ENCODE assay signal across 8 mouse cellular contexts in genomic region chr12:99393867-99394630, GRCm38 (mm10).
DNase-seq lines count a peak whose midpoint lies in the region; ATAC-seq lines count a peak whose summit lies in the region.

No protein-coding gene starts in this region.

- no peaks in the 10 kb centered on the region for H3K36me3 ChIP-seq in lung, embryonic 15.5 days
- H3K36me3 ChIP-seq in forebrain, embryonic 10.5 days (replicated peaks), result peaks cover 10% of the 10 kb centered on the region; the same call in 1 of the 2 replicates
- no peaks in the 10 kb centered on the region for H3K36me3 ChIP-seq in limb, embryonic 13.5 days
- no peaks in the 10 kb centered on the region for H3K36me3 ChIP-seq in stomach, embryonic 14.5 days (ENCODE audit: control insufficient read depth, insufficient read depth, low read length)

- H3K9me3 ChIP-seq in lung, embryonic 15.5 days, result no peaks in the 10 kb centered on the region
- peaks cover 4% of the 10 kb centered on the region; the same call in 1 of the 2 replicates for H3K9me3 ChIP-seq in forebrain, embryonic 10.5 days
- H3K9me3 ChIP-seq in limb, embryonic 13.5 days, result peaks cover 10% of the 10 kb centered on the region; the same call in 1 of the 2 replicates
- H3K9me3 ChIP-seq in stomach, embryonic 14.5 days (ENCODE audit: control insufficient read depth, low read depth, low read length), result no peaks in the 10 kb centered on the region

- ATAC-seq in lung, embryonic 15.5 days (ENCODE audit: borderline replicate concordance, extremely low read depth, low FRiP score, low TSS enrichment), result no peak
- no peak for ATAC-seq in limb, embryonic 13.5 days (ENCODE audit: low FRiP score, low read depth)
- no peak for ATAC-seq in stomach, embryonic 14.5 days (ENCODE audit: insufficient number of reproducible peaks, insufficient read depth, low FRiP score, low read depth)

- 0 out of 2 replicates have a peak overlapping the region, but pooled peaks have one; percentile 91 for H3K27ac ChIP-seq in lung, embryonic 15.5 days
- H3K27ac ChIP-seq in forebrain, embryonic 10.5 days, result peak overlapping the region; percentile 96
- peak overlapping the region; percentile 95; the same call in 1 of the 2 replicates for H3K27ac ChIP-seq in limb, embryonic 13.5 days
- H3K27ac ChIP-seq in stomach, embryonic 14.5 days (ENCODE audit: low read length), result peak overlapping the region; percentile 91; the same call in 1 of the 2 replicates

- peak overlapping the region; percentile 79 for H3K4me2 ChIP-seq in lung, embryonic 15.5 days
- H3K4me2 ChIP-seq in limb, embryonic 13.5 days (replicated peaks), result peak overlapping the region; percentile 82
- peak overlapping the region; percentile 82 for H3K4me2 ChIP-seq in stomach, embryonic 14.5 days (replicated peaks; ENCODE audit: low read depth, low read length)

- DNase-seq in lung, postnatal 36 days, result no peak
- no peak for DNase-seq in forebrain, embryonic 10.5 days (ENCODE audit: extremely low spot score, low spot score)
- DNase-seq in urinary bladder, postnatal 14 days (ENCODE audit: low spot score), result no peak
- no peak for DNase-seq in cerebellum, postnatal 10 days
- DNase-seq in right cerebral cortex, postnatal 36 days (ENCODE audit: low spot score in 2 of 2), result no peak

- no peaks in the 10 kb centered on the region for H3K27me3 ChIP-seq in lung, embryonic 15.5 days
- peaks cover 12% of the 10 kb centered on the region; the same call in 1 of the 2 replicates for H3K27me3 ChIP-seq in forebrain, embryonic 10.5 days (ENCODE audit: poor library complexity, severe bottlenecking)
- no peaks in the 10 kb centered on the region for H3K27me3 ChIP-seq in limb, embryonic 13.5 days
- no peaks in the 10 kb centered on the region for H3K27me3 ChIP-seq in stomach, embryonic 14.5 days (ENCODE audit: control insufficient read depth, insufficient read depth, low read length)

- WGBS in lung, embryonic 15.5 days, result 45% methylated on average over 11 of the region's 11 CpGs
- WGBS in forebrain, embryonic 10.5 days, result 27% methylated on average over 11 of the region's 11 CpGs
- WGBS in limb, embryonic 13.5 days, result 44% methylated on average over 11 of the region's 11 CpGs
- WGBS in stomach, embryonic 14.5 days, result 47% methylated on average over 11 of the region's 11 CpGs

- H3K4me1 ChIP-seq in lung, embryonic 15.5 days, result peaks cover 21% of the 10 kb centered on the region
- peaks cover 39% of the 10 kb centered on the region for H3K4me1 ChIP-seq in forebrain, embryonic 10.5 days
- H3K4me1 ChIP-seq in limb, embryonic 13.5 days, result peaks cover 24% of the 10 kb centered on the region
- peaks cover 11% of the 10 kb centered on the region; the same call in 1 of the 2 replicates for H3K4me1 ChIP-seq in stomach, embryonic 14.5 days (ENCODE audit: control insufficient read depth, insufficient read depth, low read length)

- H3K4me3 ChIP-seq in lung, embryonic 15.5 days, result peak overlapping the region; percentile 90
- peak overlapping the region; percentile 95 for H3K4me3 ChIP-seq in forebrain, embryonic 10.5 days
- H3K4me3 ChIP-seq in limb, embryonic 13.5 days, result peak overlapping the region; percentile 94
- peak overlapping the region; percentile 94 for H3K4me3 ChIP-seq in stomach, embryonic 14.5 days (ENCODE audit: low read depth, low read length)

- H3K9ac ChIP-seq in lung, embryonic 15.5 days, result no peak overlapping the region
- H3K9ac ChIP-seq in limb, embryonic 13.5 days, result peak overlapping the region; percentile 93
- peak overlapping the region; percentile 80; the same call in 1 of the 2 replicates for H3K9ac ChIP-seq in stomach, embryonic 14.5 days (replicated peaks; ENCODE audit: low read depth, low read length)
